Mouse (Mus musculus) adrenal gland, postnatal 14 days (tissue): ENCODE measurements around the gene Mbd5. TPM values are rescaled to one million over a fixed set of nuclear protein-coding genes. Genes with fewer than 3 reads are reported as not detected.

Experiments used
- DNase-seq: peaks from one replicate; pipeline ENCODE4 v3.0.0; 2021; ENCODE audit warnings: mixed read lengths
- total RNA-seq: library from RNA; stranded (reverse); gene quantifications from 2 replicates; pipeline ENCODE4 v1.2.3, GENCODE M21; 2021

Gene Mbd5
- total RNA-seq, 1 experiment from 2014 or later, result 41.6 TPM

- DNase-seq, result no peak
Observed at GRCm38 (mm10) chr2:49344287-49344686, 395.0 kb downstream of the Mbd5 start.

- no peak for DNase-seq
Observed at GRCm38 (mm10) chr2:49345786-49346185, 396.5 kb downstream of the Mbd5 start.

- peak; percentile 53 for DNase-seq
Observed at GRCm38 (mm10) chr2:49349813-49350212, 400.5 kb downstream of the Mbd5 start.

- DNase-seq, result no peak
Observed at GRCm38 (mm10) chr2:49350852-49351251, 401.5 kb downstream of the Mbd5 start.

GRCm38 (mm10) chr2:49354066-49354465 is 404.8 kb downstream of the Mbd5 start:
- DNase-seq, result no peak

- no peak for DNase-seq
Observed at GRCm38 (mm10) chr2:49355867-49356266, 406.6 kb downstream of the Mbd5 start.

GRCm38 (mm10) chr2:49358128-49358814 is 409.0 kb downstream of the Mbd5 start:
- DNase-seq, result no peak

GRCm38 (mm10) chr2:49358839-49359520 is 409.7 kb downstream of the Mbd5 start:
- peak; percentile 52 for DNase-seq

- DNase-seq, result no peak
Observed at GRCm38 (mm10) chr2:49359706-49360105, 410.4 kb downstream of the Mbd5 start.

GRCm38 (mm10) chr2:49364546-49364945 is 415.2 kb downstream of the Mbd5 start:
- no peak for DNase-seq

GRCm38 (mm10) chr2:49366878-49367545 is 417.7 kb downstream of the Mbd5 start:
- DNase-seq, result no peak

GRCm38 (mm10) chr2:49367546-49367917 is 418.2 kb downstream of the Mbd5 start:
- DNase-seq, result peak; percentile 41

GRCm38 (mm10) chr2:49371632-49372031 is 422.3 kb downstream of the Mbd5 start:
- DNase-seq, result no peak

GRCm38 (mm10) chr2:49372586-49372985 is 423.3 kb downstream of the Mbd5 start:
- no peak for DNase-seq

Other genes with a start within 250 kb of the Mbd5 start
- 17.3 and 19.9 TPM in 2 replicates for gene Acvr2a, start 135.4 kb upstream of the Mbd5 start, total RNA-seq
- gene Orc4, start 769 bp downstream of the Mbd5 start, total RNA-seq, result 52.6 and 62.3 TPM in 2 replicates